Mouse (Mus musculus) macrophage (primary cell): Measurements from ENCODE around the gene Tas1r3. TPM values are rescaled to one million over a fixed set of nuclear protein-coding genes. Genes with fewer than 3 reads are reported as not detected.
A peak's percentile ranks its signal among the peaks of the same experiment; 100 is the strongest.

Experiments used
- H3K27ac ChIP-seq: fragments of 350-480 bp; formaldehyde crosslinking; 2 replicates; pipeline ENCODE4 v1.9.0; 2021
- H3K36me3 ChIP-seq: fragments of 350-480 bp; formaldehyde crosslinking; 2 replicates; pipeline ENCODE4 v1.9.0; 2021; ENCODE audit errors: inconsistent target
- H3K4me3 ChIP-seq: fragments of 350-480 bp; formaldehyde crosslinking; 2 replicates; pipeline ENCODE4 v1.9.0; 2021; ENCODE audit errors: inconsistent target
- H3K79me2 ChIP-seq: fragments of 350-480 bp; formaldehyde crosslinking; 2 replicates; pipeline ENCODE4 v1.9.0; 2021; ENCODE audit errors: inconsistent target
- WGBS: methylation state at CpG from one replicate; pipeline ENCODE4 v1.1.7; 2026; ENCODE audit warnings: inconsistent platforms; ENCODE audit not compliant: missing documents; 5-methylcytosine and 5-hydroxymethylcytosine counted together
- polyA plus RNA-seq: library from polyadenylated mRNA; stranded (reverse); fragments of 250-400 nt; gene quantifications from 3 replicates; pipeline ENCODE4 v1.2.4, GENCODE M21; 2018; ENCODE audit warnings: inconsistent platforms

The Tas1r3 gene
- polyA plus RNA-seq, 1 experiment from 2014 or later: 0.04 TPM

GRCm38 (mm10) chr4:155893212-155893690 is 30.1 kb upstream of the Tas1r3 start:
- Histone ChIP-seq H3K27ac (no peak overlapping the region), H3K36me3 (peaks cover 4% of the 10 kb centered on the region; the same call in 1 of the 2 replicates), H3K4me3 (peak overlapping the region; percentile 73), H3K79me2 (peaks cover 55% of the 10 kb centered on the region)
- 79% methylated on average over 7 of the region's 8 CpGs for WGBS

GRCm38 (mm10) chr4:155892438-155893211 is 29.5 kb upstream of the Tas1r3 start:
- peaks cover 10% of the 10 kb centered on the region; the same call in 1 of the 2 replicates for H3K36me3 ChIP-seq
- WGBS: 4% methylated on average over 29 of the region's 37 CpGs

GRCm38 (mm10) chr4:155892017-155892416 is 28.9 kb upstream of the Tas1r3 start:
- WGBS: under 1% methylated on average over 50 of the region's 56 CpGs

More at GRCm38 (mm10) chr4:155892438-155893211, 29.5 kb upstream of the Tas1r3 start:
- no peak overlapping the region for H3K27ac ChIP-seq
- H3K79me2 ChIP-seq: peaks cover 55% of the 10 kb centered on the region
- H3K4me3 ChIP-seq: peak overlapping the region; percentile 73

GRCm38 (mm10) chr4:155891551-155892001 is 28.4 kb upstream of the Tas1r3 start, which contains the start of the genes Pusl1 and Acap3:
Gene Pusl1, minus strand, starts transcription at chr4:155891781.
Gene Acap3, plus strand, starts transcription at chr4:155891822.
- H3K36me3 ChIP-seq: peaks cover 20% of the 10 kb centered on the region; the same call in 1 of the 2 replicates

More at GRCm38 (mm10) chr4:155892017-155892416, 28.9 kb upstream of the Tas1r3 start:
- Histone ChIP-seq H3K4me3 (peak overlapping the region; percentile 73), H3K36me3 (peaks cover 16% of the 10 kb centered on the region; the same call in 1 of the 2 replicates), H3K27ac (peak overlapping the region; percentile 65), H3K79me2 (peaks cover 55% of the 10 kb centered on the region)

GRCm38 (mm10) chr4:155891011-155891471 is 27.9 kb upstream of the Tas1r3 start:
- Histone ChIP-seq H3K4me3 (peak overlapping the region; percentile 73), H3K79me2 (peaks cover 47% of the 10 kb centered on the region), H3K27ac (0 out of 2 replicates have a peak overlapping the region, but pooled peaks have one; percentile 7), H3K36me3 (peaks cover 23% of the 10 kb centered on the region; the same call in 1 of the 2 replicates)
- 1% methylated on average over 34 of the region's 34 CpGs for WGBS

More at GRCm38 (mm10) chr4:155891551-155892001, 28.4 kb upstream of the Tas1r3 start, which contains the start of the genes Pusl1 and Acap3:
- under 1% methylated on average over 52 of the region's 52 CpGs for whole genome bisulfite sequencing
- H3K79me2 ChIP-seq: peaks cover 52% of the 10 kb centered on the region
- peak within 1 kb of the TSS; percentile 65 for H3K27ac ChIP-seq
- H3K4me3 ChIP-seq: peak within 1 kb of the TSS; percentile 73

GRCm38 (mm10) chr4:155889316-155889715 is 26.2 kb upstream of the Tas1r3 start:
- 84% methylated on average over 5 of the region's 5 CpGs for WGBS
- H3K79me2 ChIP-seq: peaks cover 30% of the 10 kb centered on the region
- no peak overlapping the region for H3K4me3 ChIP-seq
- no peak overlapping the region for H3K27ac ChIP-seq
- H3K36me3 ChIP-seq: peaks cover 23% of the 10 kb centered on the region; the same call in 1 of the 2 replicates

- 93% methylated on average over 9 of the region's 9 CpGs for WGBS
- H3K79me2 ChIP-seq: peaks cover 18% of the 10 kb centered on the region
- H3K36me3 ChIP-seq: peaks cover 23% of the 10 kb centered on the region; the same call in 1 of the 2 replicates
- H3K27ac ChIP-seq: no peak overlapping the region
- no peak overlapping the region for H3K4me3 ChIP-seq
Observed at GRCm38 (mm10) chr4:155888181-155888580, 25.0 kb upstream of the Tas1r3 start.

GRCm38 (mm10) chr4:155887674-155888073 is 24.5 kb upstream of the Tas1r3 start:
- Histone ChIP-seq H3K79me2 (peaks cover 13% of the 10 kb centered on the region), H3K27ac (no peak overlapping the region), H3K36me3 (peaks cover 23% of the 10 kb centered on the region; the same call in 1 of the 2 replicates), H3K4me3 (no peak overlapping the region)
- 95% methylated on average over 6 of the region's 10 CpGs for WGBS

- Histone ChIP-seq H3K36me3 (peaks cover 23% of the 10 kb centered on the region; the same call in 1 of the 2 replicates), H3K27ac (no peak overlapping the region), H3K79me2 (peaks cover 10% of the 10 kb centered on the region; the same call in 1 of the 2 replicates), H3K4me3 (no peak overlapping the region)
- WGBS: 66% methylated on average over 5 of the region's 5 CpGs
Observed at GRCm38 (mm10) chr4:155886330-155886729, 23.2 kb upstream of the Tas1r3 start.

- no peak overlapping the region for H3K27ac ChIP-seq
- WGBS: 97% methylated on average over 3 of the region's 3 CpGs
- H3K4me3 ChIP-seq: no peak overlapping the region
- peaks cover 22% of the 10 kb centered on the region; the same call in 1 of the 2 replicates for H3K36me3 ChIP-seq
- no peaks in the 10 kb centered on the region for H3K79me2 ChIP-seq
Observed at GRCm38 (mm10) chr4:155883587-155883986, 20.4 kb upstream of the Tas1r3 start.

GRCm38 (mm10) chr4:155871404-155871803 is 8.2 kb upstream of the Tas1r3 start:
- WGBS: 85% methylated on average over 7 of the region's 7 CpGs
- no peak overlapping the region for H3K27ac ChIP-seq
- H3K36me3 ChIP-seq: peaks cover 40% of the 10 kb centered on the region
- no peak overlapping the region for H3K4me3 ChIP-seq
- H3K79me2 ChIP-seq: peaks cover 47% of the 10 kb centered on the region

- Histone ChIP-seq H3K27ac (peak within 1 kb of the TSS; percentile 46), H3K79me2 (peaks cover 47% of the 10 kb centered on the region), H3K4me3 (peak within 1 kb of the TSS; percentile 100), H3K36me3 (peaks cover 35% of the 10 kb centered on the region)
- under 1% methylated on average over 63 of the region's 63 CpGs for WGBS
Observed at GRCm38 (mm10) chr4:155869317-155870033, 6.3 kb upstream of the Tas1r3 start, which contains the start of the genes Cptp and Ints11. Gene Cptp, minus strand, starts transcription at chr4:155869440. Gene Ints11, plus strand, starts transcription at chr4:155869546.

- WGBS: 8% methylated on average over 21 of the region's 22 CpGs
Observed at GRCm38 (mm10) chr4:155868614-155869298, 5.6 kb upstream of the Tas1r3 start.

More at GRCm38 (mm10) chr4:155868614-155869298, 5.6 kb upstream of the Tas1r3 start:
- Histone ChIP-seq H3K36me3 (peaks cover 34% of the 10 kb centered on the region), H3K79me2 (peaks cover 47% of the 10 kb centered on the region), H3K4me3 (peak overlapping the region; percentile 100), H3K27ac (peak overlapping the region; percentile 46)
